Mouse (Mus musculus) kidney, embryonic 15.5 days (tissue): Measurements from ENCODE around the gene Togaram2. TPM values are rescaled to one million over a fixed set of nuclear protein-coding genes. Genes with fewer than 3 reads are reported as not detected.
"Not testable (repeated sequence)": the region's sequence is repeated elsewhere in the genome, so short reads cannot be mapped to it uniquely, and the experiment has no call there.

Source experiments
- ATAC-seq: fragments of 200-750 bp; cut with Nextera tagmentation; replicated peaks from 2 replicates; pipeline ENCODE4 v1.8.0; 2017; ENCODE audit warnings: moderate TSS enrichment; ENCODE audit not compliant: low FRiP score
- H3K27ac ChIP-seq: fragments of 300-500 bp; sonication (generic); 2 replicates; pipeline ENCODE4 v1.5.1; 2015; ENCODE audit warnings: mild to moderate bottlenecking, inconsistent platforms
- H3K27me3 ChIP-seq: fragments of 300-500 bp; sonication (generic); 2 replicates; pipeline ENCODE4 v1.6.1; 2015; ENCODE audit warnings: inconsistent platforms
- H3K36me3 ChIP-seq: fragments of 300-500 bp; sonication (generic); 2 replicates; pipeline ENCODE4 v1.6.1; 2015; ENCODE audit warnings: inconsistent platforms
- H3K4me1 ChIP-seq: fragments of 300-500 bp; sonication (generic); 2 replicates; pipeline ENCODE4 v1.6.1; 2015; ENCODE audit warnings: inconsistent platforms
- H3K4me2 ChIP-seq: fragments of 300-500 bp; sonication (generic); 2 replicates; pipeline ENCODE4 v1.6.1; 2015; ENCODE audit warnings: moderate library complexity, mild to moderate bottlenecking, inconsistent platforms
- H3K4me3 ChIP-seq: fragments of 300-500 bp; sonication (generic); replicated peaks from 2 replicates; pipeline ENCODE4 v1.5.1; 2015; ENCODE audit warnings: mild to moderate bottlenecking, inconsistent platforms
- H3K9ac ChIP-seq: fragments of 300-500 bp; sonication (generic); 2 replicates; pipeline ENCODE4 v1.6.1; 2015; ENCODE audit warnings: mild to moderate bottlenecking, inconsistent platforms
- H3K9me3 ChIP-seq: fragments of 300-500 bp; sonication (generic); replicated peaks from 2 replicates; pipeline ENCODE4 v1.6.1; 2016; ENCODE audit warnings: inconsistent platforms
- WGBS: fragments of 180-500 bp; shearing (Covaris S2); methylation state at CpG from one replicate; pipeline ENCODE4 v1.1.7; 2015; ENCODE audit warnings: mixed read lengths; 5-methylcytosine and 5-hydroxymethylcytosine counted together
- polyA plus RNA-seq: library from polyadenylated mRNA; unstranded; fragments of >200 nt; fragmentation: Nextera tagmentation; extraction: Ambion mirVana; gene quantifications from 2 replicates; pipeline ENCODE4 v1.2.1, GENCODE M21; 2015

The Togaram2 gene
- polyA plus RNA-seq: 0.18 and 0.32 TPM in 2 replicates

- no peak; the same call in 1 of the 2 replicates for ATAC-seq
- Histone ChIP-seq H3K4me1 (peaks cover 29% of the 10 kb centered on the region), H3K27me3 (no peaks in the 10 kb centered on the region), H3K27ac (no peak within 1 kb of the TSS), H3K4me2 (no peak within 1 kb of the TSS), H3K9ac (no peak within 1 kb of the TSS), H3K4me3 (no peak within 1 kb of the TSS), H3K36me3 (no peaks in the 10 kb centered on the region), H3K9me3 (no peaks in the 10 kb centered on the region)
- 48% methylated on average over 9 of the region's 9 CpGs for WGBS
Measured at GRCm38 (mm10) chr17:71673092-71673491, at the start of gene Togaram2. Gene Togaram2 (plus strand): TSS chr17:71673261.

GRCm38 (mm10) chr17:71631806-71632205 is 41.3 kb upstream of the Togaram2 start:
- peaks cover 90% of the 10 kb centered on the region for H3K36me3 ChIP-seq
- WGBS: 61% methylated on average over 10 of the region's 10 CpGs
- no peak for ATAC-seq
- no peak overlapping the region for H3K9ac ChIP-seq
- H3K9me3 ChIP-seq: no peaks in the 10 kb centered on the region
- no peaks in the 10 kb centered on the region for H3K4me1 ChIP-seq
- H3K4me3 ChIP-seq: no peak overlapping the region
- no peak overlapping the region for H3K27ac ChIP-seq
- H3K27me3 ChIP-seq: no peaks in the 10 kb centered on the region
- no peak overlapping the region for H3K4me2 ChIP-seq

- Histone ChIP-seq H3K36me3 (peaks cover 90% of the 10 kb centered on the region), H3K4me1 (no peaks in the 10 kb centered on the region), H3K9ac (no peak overlapping the region), H3K4me3 (no peak overlapping the region), H3K9me3 (no peaks in the 10 kb centered on the region), H3K27me3 (no peaks in the 10 kb centered on the region), H3K4me2 (no peak overlapping the region), H3K27ac (no peak overlapping the region)
- 85% methylated on average over 8 of the region's 8 CpGs for WGBS
- no peak for ATAC-seq
Measured at GRCm38 (mm10) chr17:71633350-71633749, 39.7 kb upstream of the Togaram2 start.

GRCm38 (mm10) chr17:71636786-71637185 is 36.3 kb upstream of the Togaram2 start:
- no peaks in the 10 kb centered on the region for H3K27me3 ChIP-seq
- no peak overlapping the region for H3K27ac ChIP-seq
- no peak overlapping the region for H3K4me3 ChIP-seq
- H3K36me3 ChIP-seq: peaks cover 95% of the 10 kb centered on the region
- no peaks in the 10 kb centered on the region for H3K9me3 ChIP-seq
- H3K4me1 ChIP-seq: no peaks in the 10 kb centered on the region
- H3K9ac ChIP-seq: no peak overlapping the region
- ATAC-seq: no peak
- H3K4me2 ChIP-seq: no peak overlapping the region
- WGBS: 93% methylated on average over 8 of the region's 8 CpGs

- no peaks in the 10 kb centered on the region for H3K9me3 ChIP-seq
- WGBS: 85% methylated on average over 4 of the region's 4 CpGs
- no peaks in the 10 kb centered on the region for H3K27me3 ChIP-seq
- H3K4me3 ChIP-seq: no peak overlapping the region
- H3K4me1 ChIP-seq: no peaks in the 10 kb centered on the region
- H3K27ac ChIP-seq: no peak overlapping the region
- H3K9ac ChIP-seq: no peak overlapping the region
- H3K4me2 ChIP-seq: no peak overlapping the region
- peaks cover 98% of the 10 kb centered on the region for H3K36me3 ChIP-seq
- no peak for ATAC-seq
Measured at GRCm38 (mm10) chr17:71637750-71638265, 35.3 kb upstream of the Togaram2 start.

- H3K27me3 ChIP-seq, ATAC-seq, H3K9me3 ChIP-seq, H3K4me3 ChIP-seq, H3K27ac ChIP-seq, H3K4me2 ChIP-seq, H3K9ac ChIP-seq, H3K4me1 ChIP-seq: not testable (repeated sequence)
- WGBS: 69% methylated on average over 5 of the region's 5 CpGs
- peaks cover 93% of the 10 kb centered on the region for H3K36me3 ChIP-seq
Measured at GRCm38 (mm10) chr17:71639056-71639455, 34.0 kb upstream of the Togaram2 start.

GRCm38 (mm10) chr17:71640421-71641085 is 32.5 kb upstream of the Togaram2 start:
- H3K4me2 ChIP-seq: no peak overlapping the region
- no peak for ATAC-seq
- no peak overlapping the region for H3K27ac ChIP-seq
- H3K27me3 ChIP-seq: no peaks in the 10 kb centered on the region
- WGBS: 92% methylated on average over 9 of the region's 9 CpGs
- no peaks in the 10 kb centered on the region for H3K4me1 ChIP-seq
- H3K9me3 ChIP-seq: no peaks in the 10 kb centered on the region
- peaks cover 91% of the 10 kb centered on the region for H3K36me3 ChIP-seq
- no peak overlapping the region for H3K9ac ChIP-seq
- H3K4me3 ChIP-seq: no peak overlapping the region

- Histone ChIP-seq H3K4me2 (no peak overlapping the region), H3K36me3 (peaks cover 90% of the 10 kb centered on the region), H3K4me3 (no peak overlapping the region), H3K9ac (no peak overlapping the region), H3K27me3 (no peaks in the 10 kb centered on the region), H3K4me1 (no peaks in the 10 kb centered on the region), H3K9me3 (no peaks in the 10 kb centered on the region), H3K27ac (no peak overlapping the region)
- ATAC-seq: no peak
- WGBS: 81% methylated on average over 3 of the region's 3 CpGs
Measured at GRCm38 (mm10) chr17:71642190-71642589, 30.9 kb upstream of the Togaram2 start.

GRCm38 (mm10) chr17:71650011-71650410 is 23.1 kb upstream of the Togaram2 start:
- Histone ChIP-seq H3K27me3 (no peaks in the 10 kb centered on the region), H3K9ac (no peak overlapping the region), H3K4me3 (no peak overlapping the region), H3K36me3 (peaks cover 86% of the 10 kb centered on the region), H3K9me3 (no peaks in the 10 kb centered on the region), H3K4me1 (no peaks in the 10 kb centered on the region), H3K4me2 (no peak overlapping the region), H3K27ac (no peak overlapping the region)
- WGBS: 89% methylated on average over 9 of the region's 9 CpGs
- no peak for ATAC-seq

- WGBS: 86% methylated on average over 2 of the region's 2 CpGs
Measured at GRCm38 (mm10) chr17:71652495-71652894, 20.6 kb upstream of the Togaram2 start.

GRCm38 (mm10) chr17:71652934-71653333 is 20.1 kb upstream of the Togaram2 start:
- Histone ChIP-seq H3K27me3 (no peaks in the 10 kb centered on the region), H3K4me3 (no peak overlapping the region), H3K4me2 (no peak overlapping the region), H3K9ac (no peak overlapping the region), H3K9me3 (no peaks in the 10 kb centered on the region), H3K27ac (no peak overlapping the region), H3K36me3 (peaks cover 88% of the 10 kb centered on the region), H3K4me1 (no peaks in the 10 kb centered on the region)
- WGBS: 91% methylated on average over 5 of the region's 5 CpGs
- ATAC-seq: no peak

More at GRCm38 (mm10) chr17:71652495-71652894, 20.6 kb upstream of the Togaram2 start:
- Histone ChIP-seq H3K4me3 (no peak overlapping the region), H3K36me3 (peaks cover 87% of the 10 kb centered on the region), H3K4me2 (no peak overlapping the region), H3K27ac (no peak overlapping the region), H3K27me3 (no peaks in the 10 kb centered on the region), H3K9me3 (no peaks in the 10 kb centered on the region), H3K9ac (no peak overlapping the region), H3K4me1 (no peaks in the 10 kb centered on the region)
- ATAC-seq: no peak

GRCm38 (mm10) chr17:71657521-71657920 is 15.5 kb upstream of the Togaram2 start:
- no peaks in the 10 kb centered on the region for H3K9me3 ChIP-seq
- no peak overlapping the region for H3K27ac ChIP-seq
- no peaks in the 10 kb centered on the region for H3K27me3 ChIP-seq
- ATAC-seq: no peak
- peaks cover 56% of the 10 kb centered on the region for H3K36me3 ChIP-seq
- H3K9ac ChIP-seq: no peak overlapping the region
- H3K4me2 ChIP-seq: no peak overlapping the region
- 91% methylated on average over 4 of the region's 4 CpGs for WGBS
- no peak overlapping the region for H3K4me3 ChIP-seq
- peaks cover 4% of the 10 kb centered on the region; the same call in 1 of the 2 replicates for H3K4me1 ChIP-seq
